Mouse (Mus musculus) limb, embryonic 12.5 days (tissue): ENCODE results near the gene Mical2. TPM values are rescaled to one million over a fixed set of nuclear protein-coding genes. Genes with fewer than 3 reads are reported as not detected.

Source experiments
- ATAC-seq: fragments of 200-750 bp; cut with Nextera tagmentation; 2 replicates; pipeline ENCODE4 v1.8.0; 2017; ENCODE audit warnings: low read depth, moderate TSS enrichment; ENCODE audit not compliant: insufficient number of reproducible peaks, insufficient read depth, low FRiP score, low TSS enrichment
- H3K27ac ChIP-seq: fragments of 300-500 bp; sonication (generic); 2 replicates; pipeline ENCODE4 v1.5.1; 2016; ENCODE audit warnings: mild to moderate bottlenecking, moderate library complexity
- H3K27me3 ChIP-seq: fragments of 300-500 bp; sonication (generic); 2 replicates; pipeline ENCODE4 v1.6.1; 2016; ENCODE audit warnings: mild to moderate bottlenecking, moderate library complexity
- H3K36me3 ChIP-seq: fragments of 300-500 bp; sonication (generic); 2 replicates; pipeline ENCODE4 v1.6.1; 2016; ENCODE audit warnings: mild to moderate bottlenecking, moderate library complexity
- H3K4me1 ChIP-seq: fragments of 300-500 bp; sonication (generic); replicated peaks from 2 replicates; pipeline ENCODE4 v1.6.1; 2016
- H3K4me2 ChIP-seq: fragments of 300-500 bp; sonication (generic); 2 replicates; pipeline ENCODE4 v1.6.1; 2016; ENCODE audit warnings: mild to moderate bottlenecking, moderate library complexity
- H3K4me3 ChIP-seq: fragments of 300-500 bp; sonication (generic); replicated peaks from 2 replicates; pipeline ENCODE4 v1.5.1; 2016; ENCODE audit warnings: mild to moderate bottlenecking
- H3K9ac ChIP-seq: fragments of 300-500 bp; sonication (generic); replicated peaks from 2 replicates; pipeline ENCODE4 v1.6.1; 2016; ENCODE audit warnings: mild to moderate bottlenecking, moderate library complexity
- H3K9me3 ChIP-seq: fragments of 300-500 bp; sonication (generic); 2 replicates; pipeline ENCODE4 v1.6.1; 2016; ENCODE audit warnings: mild to moderate bottlenecking, moderate library complexity
- WGBS: fragments of 180-500 bp; shearing (Covaris S2); methylation state at CpG from one replicate; pipeline ENCODE4 v1.1.7; 2016; 5-methylcytosine and 5-hydroxymethylcytosine counted together
- polyA plus RNA-seq: library from polyadenylated mRNA; unstranded; fragments of >200 nt; fragmentation: Nextera tagmentation; extraction: Ambion mirVana; gene quantifications from 2 replicates; pipeline ENCODE4 v1.2.1, GENCODE M21; 2016

Mical2 gene
- polyA plus RNA-seq, 1 experiment from 2014 or later: 2.4 TPM

- Histone ChIP-seq H3K27me3 (peaks cover 25% of the 10 kb centered on the region), H3K4me1 (peaks cover 22% of the 10 kb centered on the region), H3K4me2 (no peak overlapping the region), H3K4me3 (no peak overlapping the region), H3K36me3 (no peaks in the 10 kb centered on the region), H3K9ac (no peak overlapping the region), H3K9me3 (no peaks in the 10 kb centered on the region), H3K27ac (no peak overlapping the region)
- 79% methylated on average over 7 of the region's 7 CpGs for WGBS
- no peak for ATAC-seq
Measured at GRCm38 (mm10) chr7:112231731-112232130, 6.1 kb downstream of the Mical2 start.

- H3K4me2 ChIP-seq: no peak overlapping the region
- ATAC-seq: no peak
- 13% methylated on average over 7 of the region's 7 CpGs for whole genome bisulfite sequencing
- H3K4me1 ChIP-seq: peaks cover 19% of the 10 kb centered on the region
- H3K4me3 ChIP-seq: no peak overlapping the region
- H3K9me3 ChIP-seq: no peaks in the 10 kb centered on the region
- peaks cover 12% of the 10 kb centered on the region for H3K27me3 ChIP-seq
- H3K36me3 ChIP-seq: no peaks in the 10 kb centered on the region
- no peak overlapping the region for H3K27ac ChIP-seq
- H3K9ac ChIP-seq: no peak overlapping the region
Measured at GRCm38 (mm10) chr7:112233345-112234005, 7.8 kb downstream of the Mical2 start.

- ATAC-seq: no peak
- Histone ChIP-seq H3K9ac (no peak overlapping the region), H3K4me1 (peaks cover 20% of the 10 kb centered on the region), H3K9me3 (no peaks in the 10 kb centered on the region), H3K27me3 (0 out of 2 replicates have a peak, but pooled peaks cover 5% of the 10 kb centered on the region), H3K36me3 (no peaks in the 10 kb centered on the region), H3K4me2 (no peak overlapping the region), H3K4me3 (no peak overlapping the region), H3K27ac (no peak overlapping the region)
- WGBS: 71% methylated on average over 4 of the region's 4 CpGs
Measured at GRCm38 (mm10) chr7:112234410-112234809, 8.8 kb downstream of the Mical2 start.

GRCm38 (mm10) chr7:112235493-112235892, 9.8 kb downstream of the Mical2 start:
- Histone ChIP-seq H3K4me3 (no peak overlapping the region), H3K27me3 (0 out of 2 replicates have a peak, but pooled peaks cover 5% of the 10 kb centered on the region), H3K4me1 (peaks cover 20% of the 10 kb centered on the region), H3K9ac (no peak overlapping the region), H3K9me3 (no peaks in the 10 kb centered on the region), H3K4me2 (no peak overlapping the region), H3K36me3 (no peaks in the 10 kb centered on the region), H3K27ac (no peak overlapping the region)
- no peak for ATAC-seq
- WGBS: 70% methylated on average over 4 of the region's 4 CpGs

GRCm38 (mm10) chr7:112237211-112237610, 11.6 kb downstream of the Mical2 start:
- 85% methylated on average over 7 of the region's 7 CpGs for WGBS
- H3K4me3 ChIP-seq: no peak overlapping the region
- no peak overlapping the region for H3K9ac ChIP-seq
- ATAC-seq: no peak
- no peaks in the 10 kb centered on the region for H3K36me3 ChIP-seq
- no peaks in the 10 kb centered on the region for H3K9me3 ChIP-seq
- H3K27ac ChIP-seq: no peak overlapping the region
- H3K4me2 ChIP-seq: no peak overlapping the region
- peaks cover 20% of the 10 kb centered on the region for H3K4me1 ChIP-seq
- no peaks in the 10 kb centered on the region for H3K27me3 ChIP-seq

GRCm38 (mm10) chr7:112237868-112238267, 12.2 kb downstream of the Mical2 start:
- H3K4me1 ChIP-seq: peaks cover 17% of the 10 kb centered on the region
- H3K9me3 ChIP-seq: no peaks in the 10 kb centered on the region
- no peak overlapping the region for H3K27ac ChIP-seq
- H3K4me3 ChIP-seq: no peak overlapping the region
- H3K36me3 ChIP-seq: no peaks in the 10 kb centered on the region
- H3K27me3 ChIP-seq: no peaks in the 10 kb centered on the region
- no peak overlapping the region for H3K4me2 ChIP-seq
- H3K9ac ChIP-seq: no peak overlapping the region
- WGBS: 50% methylated on average over 3 of the region's 3 CpGs
- no peak for ATAC-seq

GRCm38 (mm10) chr7:112238768-112239728, 13.4 kb downstream of the Mical2 start:
- no peak overlapping the region for H3K9ac ChIP-seq
- ATAC-seq: no peak
- no peaks in the 10 kb centered on the region for H3K27me3 ChIP-seq
- H3K36me3 ChIP-seq: no peaks in the 10 kb centered on the region
- 59% methylated on average over 10 of the region's 10 CpGs for WGBS
- no peak overlapping the region for H3K4me2 ChIP-seq
- H3K4me1 ChIP-seq: 0 out of 2 replicates have a peak, but pooled peaks cover 6% of the 10 kb centered on the region
- no peaks in the 10 kb centered on the region for H3K9me3 ChIP-seq
- no peak overlapping the region for H3K27ac ChIP-seq
- no peak overlapping the region for H3K4me3 ChIP-seq

- no peak for ATAC-seq
- 84% methylated on average over 2 of the region's 2 CpGs for WGBS
- Histone ChIP-seq H3K4me1 (0 out of 2 replicates have a peak, but pooled peaks cover 3% of the 10 kb centered on the region), H3K36me3 (no peaks in the 10 kb centered on the region), H3K4me3 (no peak overlapping the region), H3K27ac (no peak overlapping the region), H3K9ac (no peak overlapping the region), H3K27me3 (peaks cover 8% of the 10 kb centered on the region; the same call in 1 of the 2 replicates), H3K9me3 (no peaks in the 10 kb centered on the region), H3K4me2 (no peak overlapping the region)
Measured at GRCm38 (mm10) chr7:112240748-112241147, 15.1 kb downstream of the Mical2 start.

GRCm38 (mm10) chr7:112241211-112241944, 15.7 kb downstream of the Mical2 start:
- Histone ChIP-seq H3K27me3 (peaks cover 8% of the 10 kb centered on the region; the same call in 1 of the 2 replicates), H3K36me3 (no peaks in the 10 kb centered on the region), H3K4me2 (no peak overlapping the region), H3K9ac (no peak overlapping the region), H3K4me3 (no peak overlapping the region), H3K9me3 (no peaks in the 10 kb centered on the region), H3K4me1 (0 out of 2 replicates have a peak, but pooled peaks cover 3% of the 10 kb centered on the region), H3K27ac (no peak overlapping the region)
- 62% methylated on average over 8 of the region's 8 CpGs for WGBS
- no peak for ATAC-seq

- Histone ChIP-seq H3K36me3 (no peaks in the 10 kb centered on the region), H3K4me2 (no peak overlapping the region), H3K9me3 (no peaks in the 10 kb centered on the region), H3K4me3 (no peak overlapping the region), H3K27me3 (peaks cover 8% of the 10 kb centered on the region; the same call in 1 of the 2 replicates), H3K4me1 (0 out of 2 replicates have a peak, but pooled peaks cover 3% of the 10 kb centered on the region), H3K9ac (no peak overlapping the region), H3K27ac (no peak overlapping the region)
- WGBS: 88% methylated on average over 3 of the region's 3 CpGs
- ATAC-seq: no peak
Measured at GRCm38 (mm10) chr7:112241945-112242329, 16.3 kb downstream of the Mical2 start.

GRCm38 (mm10) chr7:112242587-112242986, 16.9 kb downstream of the Mical2 start:
- no peak overlapping the region for H3K9ac ChIP-seq
- H3K4me1 ChIP-seq: 0 out of 2 replicates have a peak, but pooled peaks cover 3% of the 10 kb centered on the region
- no peaks in the 10 kb centered on the region for H3K36me3 ChIP-seq
- H3K27ac ChIP-seq: no peak overlapping the region
- H3K4me2 ChIP-seq: no peak overlapping the region
- 81% methylated on average over 6 of the region's 6 CpGs for WGBS
- H3K4me3 ChIP-seq: no peak overlapping the region
- no peaks in the 10 kb centered on the region for H3K9me3 ChIP-seq
- H3K27me3 ChIP-seq: peaks cover 8% of the 10 kb centered on the region; the same call in 1 of the 2 replicates
- ATAC-seq: no peak
